Mouse (Mus musculus) stomach, postnatal 0 days (tissue): ENCODE data around the gene Cd59b.

Experiments
- CTCF ChIP-seq: IDR thresholded peaks from 2 replicates; pipeline ENCODE4 v1.5.1; 2016; ENCODE audit warnings: antibody characterized with exemption, low read depth, mild to moderate bottlenecking, moderate library complexity
- EP300 ChIP-seq: optimal IDR thresholded peaks from 2 replicates; pipeline ENCODE3; 2016; ENCODE audit warnings: antibody characterized with exemption

DNA sequence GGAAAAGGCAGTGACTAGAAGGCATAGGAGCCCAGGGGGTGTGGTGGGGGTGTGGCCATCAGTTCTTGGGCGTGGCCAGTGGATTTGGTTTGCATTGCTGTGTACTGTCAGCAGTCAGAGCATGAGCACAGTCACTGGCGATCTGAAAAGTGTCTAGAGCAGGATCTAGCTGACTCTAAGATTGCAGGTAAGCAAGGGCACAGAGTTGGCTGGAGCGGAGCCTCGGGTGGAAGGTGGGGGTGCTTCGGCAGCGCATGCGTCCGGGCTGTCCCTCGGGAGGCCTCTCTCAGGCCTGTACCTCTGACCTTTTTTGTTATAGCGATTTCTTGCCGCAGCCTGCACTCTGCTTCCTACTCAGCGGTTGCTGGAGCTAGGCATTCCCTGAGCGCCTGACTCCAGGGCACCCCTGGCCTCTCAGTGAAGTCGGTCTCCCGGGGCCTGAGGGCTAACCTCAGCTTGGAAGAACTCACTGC is 26.1 kb downstream of the Cd59b start, which contains the start of gene Cd59a:
- TF ChIP-seq CTCF (0 out of 2 replicates have a peak, but pooled peaks have one; percentile 9), EP300 (no peak)
